Mouse (Mus musculus) lung, adult 2 months (tissue): ENCODE data around the gene Rpap1.

Experiments
- CTCF ChIP-seq: fragments of 200-500 bp; IDR thresholded peaks from 2 replicates; pipeline ENCODE4 v1.5.1; 2011; ENCODE audit warnings: mild to moderate bottlenecking, low read length, control low read depth; ENCODE audit not compliant: insufficient read depth
- POLR2A ChIP-seq: fragments of 200-500 bp; IDR thresholded peaks from 2 replicates; pipeline ENCODE4 v1.6.1; 2011; ENCODE audit warnings: low read depth, mild to moderate bottlenecking, control low read depth, low read length, borderline replicate concordance; ENCODE audit errors: extremely low read depth

DNA sequence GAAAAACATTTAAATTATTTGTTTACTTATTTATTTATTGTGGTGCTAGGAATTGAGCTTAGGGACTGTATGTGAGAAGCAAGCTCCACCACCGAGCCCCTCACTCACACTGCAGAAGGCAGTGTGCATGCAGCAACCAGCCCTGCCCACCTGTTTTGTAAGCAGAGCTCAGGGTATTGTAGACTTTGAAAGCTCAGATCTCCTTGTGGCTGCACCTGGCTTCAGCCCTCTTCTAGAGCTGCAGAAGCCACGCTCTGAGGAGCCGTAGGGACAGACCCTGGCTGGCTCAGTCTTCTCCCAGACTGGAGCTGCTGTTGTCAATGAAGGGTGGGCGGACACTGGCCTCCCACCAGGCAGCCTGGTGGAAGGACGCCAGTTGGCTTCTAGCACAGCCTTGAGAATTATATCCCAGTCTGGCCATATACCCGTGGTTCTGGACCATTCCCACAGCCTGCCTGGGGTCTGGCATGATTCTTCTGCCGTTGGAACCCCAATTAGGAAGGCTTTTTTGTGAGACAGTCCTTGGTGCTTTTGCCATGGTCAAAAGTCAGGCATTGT is 27.1 kb upstream of the Rpap1 start:
- no peak for TF ChIP-seq POLR2A
- TF ChIP-seq CTCF: no peak
